Mouse (Mus musculus): ENCODE measurements around the gene Tnfrsf14. TPM values are rescaled to one million over a fixed set of nuclear protein-coding genes. Genes with fewer than 3 reads are reported as not detected.
A peak's percentile ranks its signal among the peaks of the same experiment; 100 is the strongest.

Gene Tnfrsf14
- polyA plus RNA-seq, 1 experiment: 16.2 TPM

GRCm38 (mm10) chr4:154948940-154949588 lies 20.7 kb upstream of the Tnfrsf14 start:
- DNase-seq (ENCODE audit: low read depth): no peak

GRCm38 (mm10) chr4:154948066-154948939 lies 19.9 kb upstream of the Tnfrsf14 start:
- no peak for DNase-seq (ENCODE audit: low read depth)

- peak; percentile 67 for DNase-seq (ENCODE audit: low read depth)
These were observed 18.0 kb upstream of the Tnfrsf14 start for GRCm38 (mm10) chr4:154946319-154946718.

- no peak for DNase-seq (ENCODE audit: low read depth)
These were observed 15.8 kb upstream of the Tnfrsf14 start for GRCm38 (mm10) chr4:154944121-154944590.

GRCm38 (mm10) chr4:154943323-154944039 lies 15.1 kb upstream of the Tnfrsf14 start:
- no peak for DNase-seq (ENCODE audit: low read depth)

GRCm38 (mm10) chr4:154942632-154943322 lies 14.4 kb upstream of the Tnfrsf14 start:
- DNase-seq (ENCODE audit: low read depth): no peak

- no peak for DNase-seq (ENCODE audit: low read depth)
These were observed 13.5 kb upstream of the Tnfrsf14 start for GRCm38 (mm10) chr4:154941831-154942230.

GRCm38 (mm10) chr4:154940156-154940555 lies 11.8 kb upstream of the Tnfrsf14 start:
- DNase-seq (ENCODE audit: low read depth): no peak

- no peak for DNase-seq (ENCODE audit: low read depth)
These were observed 9.4 kb upstream of the Tnfrsf14 start for GRCm38 (mm10) chr4:154937746-154938145.

- no peak for DNase-seq (ENCODE audit: low read depth)
These were observed 8.3 kb upstream of the Tnfrsf14 start for GRCm38 (mm10) chr4:154936542-154937255.

GRCm38 (mm10) chr4:154935788-154936187 lies 7.4 kb upstream of the Tnfrsf14 start:
- DNase-seq (ENCODE audit: low read depth): no peak

GRCm38 (mm10) chr4:154934800-154935199 lies 6.4 kb upstream of the Tnfrsf14 start:
- no peak for DNase-seq (ENCODE audit: low read depth)

- no peak for DNase-seq (ENCODE audit: low read depth)
These were observed 5.0 kb upstream of the Tnfrsf14 start for GRCm38 (mm10) chr4:154933306-154933907.

- no peak for DNase-seq (ENCODE audit: low read depth)
These were observed 811 bp upstream of the Tnfrsf14 start for GRCm38 (mm10) chr4:154929088-154929660.

- DNase-seq (ENCODE audit: low read depth): no peak
These were observed 445 bp downstream of the Tnfrsf14 start for GRCm38 (mm10) chr4:154927899-154928337.

GRCm38 (mm10) chr4:154926969-154927898 lies 1.1 kb downstream of the Tnfrsf14 start:
- no peak for DNase-seq (ENCODE audit: low read depth)

GRCm38 (mm10) chr4:154925413-154925812 lies 3.0 kb downstream of the Tnfrsf14 start:
- DNase-seq (ENCODE audit: low read depth): no peak

GRCm38 (mm10) chr4:154922931-154923330 lies 5.4 kb downstream of the Tnfrsf14 start:
- DNase-seq (ENCODE audit: low read depth): no peak

- no peak for DNase-seq (ENCODE audit: low read depth)
These were observed 6.1 kb downstream of the Tnfrsf14 start for GRCm38 (mm10) chr4:154922291-154922690.
